Mouse (Mus musculus) olfactory bulb, adult 2 months (tissue): ENCODE data around the gene Twnk.

ENCODE experiments used
- CTCF ChIP-seq: fragments of 200-500 bp; IDR thresholded peaks from 2 replicates; pipeline ENCODE4 v1.5.1; 2012; ENCODE audit warnings: low read depth, mild to moderate bottlenecking, low read length, moderate library complexity; ENCODE audit not compliant: insufficient read depth
- POLR2A ChIP-seq: fragments of 200-500 bp; IDR thresholded peaks from 2 replicates; pipeline ENCODE4 v1.6.1; 2012; ENCODE audit warnings: mild to moderate bottlenecking, low read depth, low read length, moderate library complexity; ENCODE audit not compliant: insufficient read depth

GRCm38 (mm10) chr19:45017909-45018308 lies 12.4 kb downstream of the Twnk start:
- no peak for TF ChIP-seq POLR2A
- no peak for TF ChIP-seq CTCF
